Mouse (Mus musculus) myocyte (in vitro differentiated cells): ENCODE data around the gene Ch25h.

ENCODE experiments used
- CEBPB ChIP-seq: IDR thresholded peaks from 2 replicates; pipeline ENCODE4 v1.6.1; 2011; ENCODE audit warnings: mild to moderate bottlenecking, moderate library complexity; ENCODE audit not compliant: poor library complexity, insufficient read depth, severe bottlenecking
- MAX ChIP-seq: IDR thresholded peaks from one replicate; pipeline ENCODE4 v1.6.1; 2011; ENCODE audit warnings: low read depth, mild to moderate bottlenecking, control low read depth
- MYOD1 ChIP-seq, 3 experiments: IDR thresholded peaks; one replicate each; pipeline ENCODE4 v1.6.1; 2011; ENCODE audit warnings: control low read depth in 2 of 3, low read depth in 2 of 3, mild to moderate bottlenecking in 2 of 3, moderate library complexity in 1 of 3; ENCODE audit not compliant: insufficient read length in 2 of 3, control insufficient read depth in 1 of 3
- MYOG ChIP-seq, 3 experiments: IDR thresholded peaks; one replicate each; pipeline ENCODE4 v1.6.1; 2011; ENCODE audit warnings: control low read depth in 2 of 3, low read depth in 2 of 3, mild to moderate bottlenecking in 2 of 3; ENCODE audit not compliant: insufficient read length in 2 of 3, control insufficient read depth in 1 of 3, insufficient read depth in 1 of 3
- POLR2A ChIP-seq: IDR thresholded peaks from one replicate; pipeline ENCODE4 v1.6.1; 2011; ENCODE audit warnings: low read depth, mild to moderate bottlenecking, control low read depth, moderate library complexity; ENCODE audit not compliant: insufficient read length
- TCF12 ChIP-seq: IDR thresholded peaks from one replicate; pipeline ENCODE4 v1.6.1; 2011; ENCODE audit warnings: mild to moderate bottlenecking, control low read depth; ENCODE audit not compliant: poor library complexity, insufficient read depth, severe bottlenecking
- USF1 ChIP-seq: IDR thresholded peaks from one replicate; pipeline ENCODE4 v1.6.1; 2011; ENCODE audit warnings: low read depth, mild to moderate bottlenecking, control low read depth, moderate library complexity

DNA sequence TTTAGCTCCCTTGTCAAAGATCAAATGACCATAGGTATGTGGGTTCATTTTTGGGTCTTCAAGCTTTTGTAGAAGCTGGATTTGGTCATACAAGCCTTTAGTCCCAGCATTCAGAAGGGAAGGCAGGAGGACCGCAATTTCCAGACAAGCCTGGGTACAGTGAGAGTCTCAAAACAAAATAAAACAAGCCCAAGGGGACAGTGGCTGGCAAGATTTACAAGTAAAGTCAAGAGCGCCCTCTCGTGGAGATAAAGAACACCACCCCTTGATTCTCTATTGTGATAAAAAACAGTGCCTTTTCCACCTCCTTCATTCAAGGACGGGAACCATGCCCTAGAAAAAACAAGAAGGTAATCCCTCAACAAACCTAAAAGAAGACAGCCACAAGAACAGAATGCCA is 8.6 kb upstream of the Ch25h start:
- TF ChIP-seq POLR2A (no peak), MAX (no peak), CEBPB (no peak), MYOD1 (IDR thresholded peaks at IDR 0.05; ENCODE audit: control insufficient read depth in 1 of 3, insufficient read length in 2 of 3, low read depth in 2 of 3) (no peak), USF1 (no peak), MYOG (IDR thresholded peaks at IDR 0.05; ENCODE audit: control insufficient read depth in 1 of 3, insufficient read depth in 1 of 3, insufficient read length in 2 of 3, low read depth in 2 of 3) (no peak), TCF12 (no peak)
